Mouse (Mus musculus): ENCODE measurements around the gene Exoc8. TPM values are rescaled to one million over a fixed set of nuclear protein-coding genes. Genes with fewer than 3 reads are reported as not detected.

The Exoc8 gene
- total RNA-seq (2021): 10 to 100 TPM; 23.0 to 24.0 TPM
- long read RNA-seq, experiment 1, full-length matches to known transcripts: 16 of 16 reads
- long read RNA-seq, experiment 1, partial matches to known transcripts: 0 of 16 reads
- long read RNA-seq, experiment 1, other reads (novel, unspliced or antisense): 0 of 16 reads
- long read RNA-seq, experiment 2, full-length matches to known transcripts: 7 of 7 reads
- long read RNA-seq, experiment 2, partial matches to known transcripts: 0 of 7 reads
- long read RNA-seq, experiment 2, other reads (novel, unspliced or antisense): 0 of 7 reads

GRCm38 (mm10) chr8:124897386-124898250 is at the start of gene Exoc8, which contains the start of gene Sprtn:
Exoc8 (minus strand) TSS chr8:124897705.
Sprtn (plus strand) TSS chr8:124897886.
- DNase-seq: peak; percentile 98

GRCm38 (mm10) chr8:124944406-124944805 is 46.9 kb upstream of the Exoc8 start:
- no peak for DNase-seq

- no peak for DNase-seq
These were observed 46.3 kb upstream of the Exoc8 start for GRCm38 (mm10) chr8:124943801-124944200.

- no peak for DNase-seq
These were observed 39.8 kb upstream of the Exoc8 start for GRCm38 (mm10) chr8:124937293-124937692.

GRCm38 (mm10) chr8:124936699-124937098 is 39.2 kb upstream of the Exoc8 start:
- no peak for DNase-seq

- DNase-seq: no peak
These were observed 37.6 kb upstream of the Exoc8 start for GRCm38 (mm10) chr8:124935116-124935515.

- no peak for DNase-seq
These were observed 34.9 kb upstream of the Exoc8 start for GRCm38 (mm10) chr8:124932435-124932834.

GRCm38 (mm10) chr8:124930649-124931048 is 33.1 kb upstream of the Exoc8 start:
- no peak for DNase-seq

- DNase-seq: no peak
These were observed 32.6 kb upstream of the Exoc8 start for GRCm38 (mm10) chr8:124930086-124930485.

- no peak for DNase-seq
These were observed 31.5 kb upstream of the Exoc8 start for GRCm38 (mm10) chr8:124929006-124929405.

GRCm38 (mm10) chr8:124926351-124926771 is 28.9 kb upstream of the Exoc8 start:
- DNase-seq: peak in 1 of 2 experiments; percentile 33

- peak in 1 of 2 experiments; percentile 40 for DNase-seq
These were observed 28.2 kb upstream of the Exoc8 start for GRCm38 (mm10) chr8:124925544-124926266.

GRCm38 (mm10) chr8:124923971-124924652 is 26.6 kb upstream of the Exoc8 start:
- peak; percentile 26 to 46 for DNase-seq

- peak; percentile 19 to 30 for DNase-seq
These were observed 25.1 kb upstream of the Exoc8 start for GRCm38 (mm10) chr8:124922490-124923089.

- DNase-seq: peak; percentile 55 to 61
These were observed 24.1 kb upstream of the Exoc8 start for GRCm38 (mm10) chr8:124921369-124922279.

- no peak for DNase-seq
These were observed 20.4 kb upstream of the Exoc8 start for GRCm38 (mm10) chr8:124917741-124918484.

- no peak for DNase-seq
These were observed 16.6 kb upstream of the Exoc8 start for GRCm38 (mm10) chr8:124914061-124914460.

GRCm38 (mm10) chr8:124911938-124912872 is 14.7 kb upstream of the Exoc8 start:
- DNase-seq: no peak
